Mouse (Mus musculus) intestine, embryonic 15.5 days (tissue): ENCODE results near the gene Fam189a1. TPM values are rescaled to one million over a fixed set of nuclear protein-coding genes. Genes with fewer than 3 reads are reported as not detected.

ENCODE experiments used
- ATAC-seq: fragments of 200-750 bp; cut with Nextera tagmentation; 2 replicates; pipeline ENCODE4 v1.8.0; 2017; ENCODE audit warnings: moderate TSS enrichment, moderate library complexity
- H3K27ac ChIP-seq: fragments of 300-500 bp; sonication (generic); 2 replicates; pipeline ENCODE4 v1.5.1; 2015; ENCODE audit warnings: mild to moderate bottlenecking, inconsistent platforms
- H3K27me3 ChIP-seq: fragments of 300-500 bp; sonication (generic); replicated peaks from 2 replicates; pipeline ENCODE4 v1.6.1; 2015; ENCODE audit warnings: inconsistent platforms
- H3K36me3 ChIP-seq: fragments of 300-500 bp; sonication (generic); 2 replicates; pipeline ENCODE4 v1.6.1; 2015; ENCODE audit warnings: inconsistent platforms
- H3K4me1 ChIP-seq: fragments of 300-500 bp; sonication (generic); replicated peaks from 2 replicates; pipeline ENCODE4 v1.6.1; 2015; ENCODE audit warnings: inconsistent platforms
- H3K4me2 ChIP-seq: fragments of 300-500 bp; sonication (generic); replicated peaks from 2 replicates; pipeline ENCODE4 v1.6.1; 2015; ENCODE audit warnings: mild to moderate bottlenecking, inconsistent platforms
- H3K4me3 ChIP-seq: fragments of 300-500 bp; sonication (generic); replicated peaks from 2 replicates; pipeline ENCODE4 v1.5.1; 2015; ENCODE audit warnings: inconsistent platforms
- H3K9ac ChIP-seq: fragments of 300-500 bp; sonication (generic); 2 replicates; pipeline ENCODE4 v1.6.1; 2015; ENCODE audit warnings: inconsistent platforms
- H3K9me3 ChIP-seq: fragments of 300-500 bp; sonication (generic); 2 replicates; pipeline ENCODE4 v1.6.1; 2016; ENCODE audit warnings: inconsistent platforms
- WGBS: fragments of 180-500 bp; shearing (Covaris S2); methylation state at CpG from one replicate; pipeline ENCODE4 v1.1.7; 2015; 5-methylcytosine and 5-hydroxymethylcytosine counted together
- polyA plus RNA-seq: library from polyadenylated mRNA; unstranded; fragments of >200 nt; fragmentation: Nextera tagmentation; extraction: Ambion mirVana; gene quantifications from 2 replicates; pipeline ENCODE4 v1.2.1, GENCODE M21; 2015

Gene Fam189a1
- polyA plus RNA-seq, 1 experiment from 2014 or later = 1.4 TPM

GRCm38 (mm10) chr7:64973590-64974262, 182.6 kb downstream of the Fam189a1 start:
- Histone ChIP-seq H3K4me3 (no peak overlapping the region), H3K9ac (no peak overlapping the region), H3K4me2 (no peak overlapping the region), H3K27ac (no peak overlapping the region), H3K27me3 (no peaks in the 10 kb centered on the region), H3K4me1 (no peaks in the 10 kb centered on the region), H3K36me3 (no peaks in the 10 kb centered on the region), H3K9me3 (no peaks in the 10 kb centered on the region)
- WGBS = 51% methylated on average over 4 of the region's 4 CpGs
- ATAC-seq = no peak

- Histone ChIP-seq H3K27me3 (no peaks in the 10 kb centered on the region), H3K36me3 (no peaks in the 10 kb centered on the region), H3K27ac (no peak overlapping the region), H3K4me3 (no peak overlapping the region), H3K4me2 (no peak overlapping the region), H3K9me3 (no peaks in the 10 kb centered on the region), H3K4me1 (no peaks in the 10 kb centered on the region), H3K9ac (no peak overlapping the region)
- no peak for ATAC-seq
- WGBS = 94% methylated on average over 3 of the region's 3 CpGs
These were observed 194.2 kb downstream of the Fam189a1 start for GRCm38 (mm10) chr7:64962128-64962527.

GRCm38 (mm10) chr7:64959087-64959486, 197.3 kb downstream of the Fam189a1 start:
- H3K9ac ChIP-seq = no peak overlapping the region
- 14% methylated on average over 6 of the region's 6 CpGs for WGBS
- H3K36me3 ChIP-seq = no peaks in the 10 kb centered on the region
- H3K27ac ChIP-seq = no peak overlapping the region
- H3K4me1 ChIP-seq = no peaks in the 10 kb centered on the region
- peak overlapping the region; percentile 35 for H3K4me2 ChIP-seq
- no peaks in the 10 kb centered on the region for H3K9me3 ChIP-seq
- no peak for ATAC-seq
- no peak overlapping the region for H3K4me3 ChIP-seq
- H3K27me3 ChIP-seq = no peaks in the 10 kb centered on the region

GRCm38 (mm10) chr7:64952181-64952580, 204.2 kb downstream of the Fam189a1 start:
- H3K9ac ChIP-seq = no peak overlapping the region
- H3K27me3 ChIP-seq = no peaks in the 10 kb centered on the region
- no peaks in the 10 kb centered on the region for H3K9me3 ChIP-seq
- H3K27ac ChIP-seq = no peak overlapping the region
- H3K4me3 ChIP-seq = no peak overlapping the region
- WGBS = 44% methylated on average over 2 of the region's 2 CpGs
- no peak for ATAC-seq
- H3K4me2 ChIP-seq = no peak overlapping the region
- H3K4me1 ChIP-seq = no peaks in the 10 kb centered on the region
- no peaks in the 10 kb centered on the region for H3K36me3 ChIP-seq

GRCm38 (mm10) chr7:64950771-64951099, 205.6 kb downstream of the Fam189a1 start:
- Histone ChIP-seq H3K4me3 (no peak overlapping the region), H3K27me3 (no peaks in the 10 kb centered on the region), H3K4me2 (no peak overlapping the region), H3K27ac (no peak overlapping the region), H3K9me3 (no peaks in the 10 kb centered on the region), H3K4me1 (no peaks in the 10 kb centered on the region), H3K9ac (no peak overlapping the region), H3K36me3 (no peaks in the 10 kb centered on the region)
- no peak for ATAC-seq
- 51% methylated on average over 2 of the region's 2 CpGs for WGBS

- Histone ChIP-seq H3K36me3 (no peaks in the 10 kb centered on the region), H3K4me2 (no peak overlapping the region), H3K9me3 (no peaks in the 10 kb centered on the region), H3K27me3 (no peaks in the 10 kb centered on the region), H3K27ac (no peak overlapping the region), H3K4me1 (no peaks in the 10 kb centered on the region), H3K4me3 (no peak overlapping the region), H3K9ac (no peak overlapping the region)
- WGBS = 40% methylated on average over 12 of the region's 12 CpGs
- ATAC-seq = peak; percentile 65; the same call in 1 of the 2 replicates
These were observed 206.2 kb downstream of the Fam189a1 start for GRCm38 (mm10) chr7:64949910-64950770.

- Histone ChIP-seq H3K9me3 (no peaks in the 10 kb centered on the region), H3K9ac (no peak overlapping the region), H3K4me3 (no peak overlapping the region), H3K36me3 (no peaks in the 10 kb centered on the region), H3K27ac (no peak overlapping the region), H3K4me2 (no peak overlapping the region), H3K4me1 (no peaks in the 10 kb centered on the region), H3K27me3 (no peaks in the 10 kb centered on the region)
- WGBS = 47% methylated on average over 1 of the region's 1 CpGs
- peak; percentile 73 for ATAC-seq
These were observed 206.9 kb downstream of the Fam189a1 start for GRCm38 (mm10) chr7:64949465-64949864.

- Histone ChIP-seq H3K9me3 (no peaks in the 10 kb centered on the region), H3K36me3 (no peaks in the 10 kb centered on the region), H3K9ac (no peak overlapping the region), H3K4me1 (no peaks in the 10 kb centered on the region), H3K4me2 (no peak overlapping the region), H3K4me3 (no peak overlapping the region), H3K27me3 (no peaks in the 10 kb centered on the region), H3K27ac (no peak overlapping the region)
- 71% methylated on average over 5 of the region's 5 CpGs for WGBS
- 0 out of 2 replicates have a peak, but pooled peaks have one; percentile 12 for ATAC-seq
These were observed 211.7 kb downstream of the Fam189a1 start for GRCm38 (mm10) chr7:64944686-64945085.

- Histone ChIP-seq H3K9me3 (no peaks in the 10 kb centered on the region), H3K4me1 (no peaks in the 10 kb centered on the region), H3K36me3 (no peaks in the 10 kb centered on the region), H3K4me3 (no peak overlapping the region), H3K27me3 (no peaks in the 10 kb centered on the region), H3K4me2 (no peak overlapping the region), H3K27ac (no peak overlapping the region), H3K9ac (no peak overlapping the region)
- 82% methylated on average over 8 of the region's 8 CpGs for WGBS
- ATAC-seq = no peak
These were observed 212.2 kb downstream of the Fam189a1 start for GRCm38 (mm10) chr7:64944175-64944574.

- Histone ChIP-seq H3K9me3 (no peaks in the 10 kb centered on the region), H3K9ac (no peak overlapping the region), H3K4me1 (no peaks in the 10 kb centered on the region), H3K4me2 (no peak overlapping the region), H3K27me3 (no peaks in the 10 kb centered on the region), H3K27ac (no peak overlapping the region), H3K36me3 (no peaks in the 10 kb centered on the region), H3K4me3 (no peak overlapping the region)
- ATAC-seq = no peak
- 81% methylated on average over 4 of the region's 4 CpGs for WGBS
These were observed 219.4 kb downstream of the Fam189a1 start for GRCm38 (mm10) chr7:64936927-64937326.

- Histone ChIP-seq H3K27ac (no peak overlapping the region), H3K4me3 (no peak overlapping the region), H3K9ac (no peak overlapping the region), H3K4me2 (no peak overlapping the region), H3K9me3 (no peaks in the 10 kb centered on the region), H3K4me1 (no peaks in the 10 kb centered on the region), H3K27me3 (no peaks in the 10 kb centered on the region), H3K36me3 (no peaks in the 10 kb centered on the region)
- ATAC-seq = no peak
- 58% methylated on average over 3 of the region's 3 CpGs for WGBS
These were observed 222.3 kb downstream of the Fam189a1 start for GRCm38 (mm10) chr7:64934115-64934514.

GRCm38 (mm10) chr7:64930980-64931379, 225.4 kb downstream of the Fam189a1 start:
- Histone ChIP-seq H3K4me3 (no peak overlapping the region), H3K4me2 (no peak overlapping the region), H3K9ac (no peak overlapping the region), H3K36me3 (no peaks in the 10 kb centered on the region), H3K4me1 (no peaks in the 10 kb centered on the region), H3K27me3 (no peaks in the 10 kb centered on the region), H3K27ac (no peak overlapping the region), H3K9me3 (no peaks in the 10 kb centered on the region)
- WGBS = 50% methylated on average over 4 of the region's 4 CpGs
- no peak for ATAC-seq

GRCm38 (mm10) chr7:64923918-64924317, 232.5 kb downstream of the Fam189a1 start:
- H3K27me3 ChIP-seq = no peaks in the 10 kb centered on the region
- H3K9me3 ChIP-seq = no peaks in the 10 kb centered on the region
- ATAC-seq = no peak
- no peak overlapping the region for H3K9ac ChIP-seq
- no peak overlapping the region for H3K4me2 ChIP-seq
- no peak overlapping the region for H3K27ac ChIP-seq
- H3K36me3 ChIP-seq = no peaks in the 10 kb centered on the region
- no peak overlapping the region for H3K4me3 ChIP-seq
- WGBS = 78% methylated on average over 5 of the region's 5 CpGs
- H3K4me1 ChIP-seq = no peaks in the 10 kb centered on the region
